In genomic region chrX:36533744-36534143, GRCm38 (mm10) we compare ENCODE assay signal across 14 mouse cellular contexts. TPM values are rescaled to one million over a fixed set of nuclear protein-coding genes. Genes with fewer than 3 reads are reported as not detected.
"Had no signal": no experiment of that assay in that cellular context is flagged by ENCODE, and none has a peak within 500 bp of the region (broad histone marks: within the 10 kb centered on the region; RNA-seq: fewer than 3 reads in every experiment).

No protein-coding gene starts in this region.

- H3K27ac ChIP-seq: kidney, postnatal 0 days; limb, embryonic 13.5 days; liver, embryonic 14.5 days; midbrain, embryonic 10.5 days; neural tube, embryonic 15.5 days had no signal

- H3K9ac ChIP-seq: limb, embryonic 13.5 days; liver, embryonic 14.5 days; lung, embryonic 14.5 days; neural tube, embryonic 15.5 days had no signal

- H3K36me3 ChIP-seq: limb, embryonic 13.5 days; midbrain, embryonic 10.5 days; neural tube, embryonic 15.5 days had no signal

- H3K27me3 ChIP-seq: limb, embryonic 13.5 days; neural tube, embryonic 15.5 days had no signal

- H3K9me3 ChIP-seq: limb, embryonic 13.5 days; midbrain, embryonic 10.5 days; neural tube, embryonic 15.5 days had no signal

- H3K4me2 ChIP-seq: limb, embryonic 13.5 days; lung, embryonic 14.5 days; neural tube, embryonic 15.5 days had no signal

- DNase-seq: lung, embryonic 14.5 days had no signal

- H3K4me3 ChIP-seq: limb, embryonic 13.5 days; midbrain, embryonic 10.5 days; myocyte; neural tube, embryonic 15.5 days had no signal

- H3K4me1 ChIP-seq: limb, embryonic 13.5 days; midbrain, embryonic 10.5 days; neural tube, embryonic 15.5 days had no signal

RNA-seq across cellular contexts. Expression of gene Gm14569, which starts 42.1 kb away (rescaled TPM):
- total RNA-seq: left cerebral cortex, postnatal 4 days; megakaryocyte, adult 5-6 weeks had no signal
- polyA plus RNA-seq: kidney, postnatal 0 days; large intestine, adult 2 months; limb, embryonic 13.5 days; liver, embryonic 14.5 days; lung, embryonic 14.5 days; midbrain, embryonic 10.5 days; midbrain, embryonic 14.5 days; myocyte; neural tube, embryonic 11.5 days; neural tube, embryonic 15.5 days; small intestine, adult 2 months; stomach, embryonic 16.5 days had no signal
